Mouse (Mus musculus): ENCODE data around the gene Gm20605.

GRCm38 (mm10) chr5:137660064-137660688 lies 31.2 kb downstream of the Gm20605 start:
- TF ChIP-seq CTCF (IDR thresholded peaks at IDR 0.05; ENCODE audit: borderline replicate concordance, insufficient read depth, low read length) (no peak), POLR2A (IDR thresholded peaks at IDR 0.05; ENCODE audit: low read depth, low read length) (no peak)
